Mouse (Mus musculus): ENCODE measurements around the gene Als2.

- TF ChIP-seq EP300 (IDR thresholded peaks at IDR 0.05; ENCODE audit: low read depth) (no peak), CTCF (IDR thresholded peaks at IDR 0.05; ENCODE audit: low read depth) (no peak)
These were observed 7.8 kb downstream of the Als2 start for GRCm38 (mm10) chr1:59229187-59229586.

All from liver, embryonic 14.5 days (tissue).